Mouse (Mus musculus): ENCODE data around the gene Naa60.

GRCm38 (mm10) chr16:3891621-3892295 lies 19.6 kb downstream of the Naa60 start:
- TF ChIP-seq CTCF (IDR thresholded peaks at IDR 0.05) = no peak
- TF ChIP-seq EP300 (IDR thresholded peaks at IDR 0.05) = no peak
